Mouse (Mus musculus): ENCODE measurements at regions not wholly inside any gene's neighbourhood (a gene's known extent, or its start where the extent isn't known, plus 50 kb on each side); places are given as distances from the start of the nearest gene placed in this dataset.
A peak's percentile ranks its signal among the peaks of the same experiment; 100 is the strongest.

DNA sequence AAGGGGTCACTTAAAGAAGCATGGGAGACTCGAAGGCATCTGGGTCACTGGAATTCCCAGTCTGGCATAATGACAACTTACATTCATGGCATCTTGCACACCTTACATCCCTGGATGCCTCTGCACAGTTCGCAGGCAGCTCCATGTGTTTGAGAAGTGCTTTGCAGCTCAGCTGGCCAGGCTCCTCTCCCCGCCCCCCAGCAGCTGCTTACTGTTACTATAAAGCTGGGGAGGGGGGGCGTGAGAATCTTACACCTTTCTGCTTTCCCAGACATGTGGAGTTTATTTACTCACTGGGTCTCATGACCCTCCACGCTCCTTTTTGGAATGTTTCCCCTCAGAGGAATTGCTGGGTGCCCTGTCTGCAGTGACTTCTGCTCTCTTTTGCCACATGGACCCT, 299.4 kb downstream of the Gadd45g start:
- DNase-seq (ENCODE audit: low read depth, low spot score), result no peak

- DNase-seq (ENCODE audit: low read depth, low spot score), result no peak
Measured at GRCm38 (mm10) chr13:52150281-52150680, 303.8 kb downstream of the Gadd45g start.

DNA sequence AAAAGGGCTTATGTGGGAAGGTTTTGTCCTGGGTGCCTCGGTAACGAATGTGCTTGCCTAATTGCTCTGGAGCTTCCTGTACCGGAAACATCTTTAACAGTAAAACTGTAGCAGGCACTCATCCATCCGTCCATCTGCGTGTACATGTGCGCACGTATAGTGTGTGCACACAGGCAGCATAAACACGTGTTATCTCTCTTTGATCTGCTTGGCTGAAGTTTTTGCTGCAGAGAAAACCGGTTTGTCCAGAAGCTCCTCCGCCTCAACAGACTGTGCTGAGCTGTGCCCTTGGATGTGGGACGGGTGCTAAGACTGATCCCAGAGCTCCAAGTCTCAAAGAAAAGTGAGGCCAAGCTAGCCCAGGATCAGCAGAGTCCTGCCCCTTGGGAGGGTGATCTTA, 305.3 kb downstream of the Gadd45g start:
- DNase-seq (ENCODE audit: low read depth, low spot score), result peak; percentile 14

- no peak for DNase-seq (ENCODE audit: low read depth, low spot score)
Measured at GRCm38 (mm10) chr13:52152221-52152620, 305.7 kb downstream of the Gadd45g start.

DNA sequence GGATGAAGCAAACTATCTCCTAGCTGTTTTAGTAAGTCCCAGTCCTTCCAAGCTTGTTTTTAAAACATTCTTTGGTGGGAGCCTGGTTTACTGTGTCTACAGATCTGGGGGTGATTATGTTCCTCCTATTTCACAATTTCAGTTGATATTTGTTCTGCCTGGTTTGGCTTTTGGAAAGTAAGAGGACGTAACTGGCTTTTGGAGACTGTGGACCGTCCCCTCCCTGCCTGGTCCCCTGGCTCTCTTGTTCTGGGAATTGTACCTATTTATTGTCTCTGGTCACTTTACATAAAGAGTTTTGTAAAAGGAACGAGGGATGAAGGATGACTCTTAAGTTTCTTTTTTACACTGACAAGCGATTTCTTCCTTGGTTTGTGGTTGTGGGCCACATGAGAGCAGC, 306.6 kb downstream of the Gadd45g start:
- DNase-seq (ENCODE audit: low read depth, low spot score), result no peak

DNA sequence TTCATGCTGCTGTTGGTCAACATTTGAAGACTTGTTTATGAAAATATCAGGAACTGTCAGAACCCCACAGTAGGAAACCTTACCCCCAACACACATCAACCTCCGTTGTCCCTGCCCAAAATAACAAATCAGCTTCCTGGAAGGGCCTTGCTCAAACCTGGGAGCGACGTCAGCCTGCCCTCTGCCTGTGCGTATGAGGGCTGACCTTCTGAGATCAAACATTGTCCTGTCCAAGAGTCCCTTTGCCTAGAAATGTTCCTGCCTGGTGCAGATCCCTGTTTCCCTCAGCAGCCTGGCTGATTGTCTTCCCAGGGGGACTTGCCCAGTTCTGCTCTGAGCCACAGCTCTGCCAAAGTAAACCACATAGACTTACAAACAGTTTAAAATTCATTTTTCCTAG, 307.1 kb downstream of the Gadd45g start:
- peak; percentile 15 for DNase-seq (ENCODE audit: low read depth, low spot score)

- peak; percentile 80 for DNase-seq (ENCODE audit: low read depth, low spot score)
Measured at GRCm38 (mm10) chr13:52154111-52154843, 307.8 kb downstream of the Gadd45g start.

DNA sequence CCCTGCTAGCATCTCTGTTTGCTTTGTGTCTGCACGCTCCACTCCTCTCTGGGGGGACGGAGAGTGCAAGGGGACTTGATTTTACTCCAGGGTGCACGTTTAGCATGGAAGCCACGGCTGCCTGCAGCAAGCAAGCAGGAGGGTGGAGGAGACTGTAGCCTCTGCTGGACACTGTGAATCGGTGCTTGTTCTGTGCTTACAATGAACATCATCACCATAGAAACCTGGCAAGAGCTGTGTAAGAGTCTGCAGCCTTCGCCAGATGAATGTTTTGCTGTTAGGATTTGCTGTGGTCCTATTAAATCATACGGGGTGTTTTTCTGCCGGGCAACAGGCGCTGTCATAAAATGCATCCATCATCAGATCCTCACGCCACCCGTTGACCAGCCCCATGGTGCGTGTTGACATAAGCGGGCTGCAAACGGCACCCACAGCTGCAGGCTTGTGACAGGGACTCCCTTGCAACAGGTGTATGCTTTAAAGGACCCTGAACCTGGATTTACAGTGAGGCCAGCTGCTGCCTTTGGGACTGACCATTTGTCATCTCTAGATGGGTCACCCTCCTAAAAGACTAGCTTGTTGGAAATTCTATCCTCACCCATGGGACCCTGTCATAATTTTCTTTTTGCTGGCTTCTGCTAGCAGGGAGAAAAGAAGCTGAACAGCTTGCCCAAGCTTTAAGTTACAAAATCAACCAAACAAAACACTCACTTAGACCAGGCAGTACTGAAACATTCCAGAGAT, 308.5 kb downstream of the Gadd45g start:
- DNase-seq (ENCODE audit: low read depth, low spot score), result peak; percentile 87

- DNase-seq (ENCODE audit: low read depth, low spot score), result peak; percentile 11
Measured at GRCm38 (mm10) chr13:52155588-52156086, 309.2 kb downstream of the Gadd45g start.

DNA sequence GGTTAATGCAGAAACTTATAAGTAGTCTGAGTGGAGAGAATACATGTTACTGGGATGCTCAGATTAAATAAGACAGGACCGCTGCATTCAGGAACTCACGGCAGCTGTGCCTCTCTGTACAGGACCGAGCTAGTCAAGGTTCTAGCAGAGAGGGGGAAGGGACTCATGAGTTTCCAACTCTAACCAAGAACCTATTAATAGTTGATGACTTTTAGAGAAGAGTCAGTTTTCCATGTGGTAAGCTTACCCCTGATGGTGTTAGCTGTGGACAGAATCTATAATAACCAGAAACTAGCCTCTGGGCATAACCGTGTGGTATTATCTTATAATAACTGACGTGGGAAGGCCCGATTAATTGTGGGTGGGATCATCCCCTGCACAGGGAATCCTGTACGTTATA, 316.2 kb downstream of the Gadd45g start:
- DNase-seq (ENCODE audit: low read depth, low spot score), result no peak

DNA sequence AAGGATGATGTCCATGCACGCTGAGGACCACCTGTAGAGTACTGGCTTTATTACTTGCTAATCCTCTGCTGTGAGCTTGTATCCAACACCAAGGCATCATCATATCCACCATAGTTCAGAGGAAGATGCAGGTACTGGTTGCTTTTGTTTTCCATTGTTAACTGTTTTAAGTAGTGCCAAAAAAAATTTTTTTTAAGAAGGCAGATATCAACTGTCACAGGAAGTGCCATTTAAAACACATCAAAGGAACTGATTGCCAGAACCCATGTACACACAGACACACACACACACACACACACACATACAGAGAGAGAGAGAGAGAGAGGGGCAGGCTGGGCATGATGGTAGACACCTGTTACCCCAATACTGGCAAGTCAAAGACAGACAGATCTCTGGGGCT, 319.1 kb downstream of the Gadd45g start:
- no peak for DNase-seq (ENCODE audit: low read depth, low spot score)

DNA sequence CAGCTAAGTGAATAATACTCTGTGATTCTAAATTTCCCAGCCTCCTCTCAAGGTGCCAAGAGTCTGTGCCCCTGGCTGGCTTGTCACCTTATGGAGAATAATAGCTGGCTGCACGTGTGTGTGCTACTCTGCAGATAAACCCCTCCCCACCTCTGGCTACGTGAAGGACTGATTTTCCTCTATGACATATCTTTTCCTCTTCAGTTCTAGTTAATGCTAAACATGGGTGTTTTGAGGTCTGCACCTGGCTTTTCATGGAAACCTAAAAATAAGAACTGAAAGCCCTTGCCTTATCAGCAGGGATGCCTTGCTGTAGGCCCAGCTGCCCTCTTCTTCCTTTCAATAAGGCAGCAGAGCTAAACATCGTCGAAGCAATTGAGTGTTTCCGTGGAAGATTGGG, 321.5 kb downstream of the Gadd45g start:
- DNase-seq (ENCODE audit: low read depth, low spot score), result no peak

- no peak for DNase-seq (ENCODE audit: low read depth, low spot score)
Measured at GRCm38 (mm10) chr13:52172706-52173346, 326.3 kb downstream of the Gadd45g start.

- DNase-seq (ENCODE audit: low read depth, low spot score), result no peak
Measured at GRCm38 (mm10) chr13:52175665-52176064, 329.2 kb downstream of the Gadd45g start.

- DNase-seq (ENCODE audit: low read depth, low spot score), result no peak
Measured at GRCm38 (mm10) chr13:52179977-52180376, 333.5 kb downstream of the Gadd45g start.

DNA sequence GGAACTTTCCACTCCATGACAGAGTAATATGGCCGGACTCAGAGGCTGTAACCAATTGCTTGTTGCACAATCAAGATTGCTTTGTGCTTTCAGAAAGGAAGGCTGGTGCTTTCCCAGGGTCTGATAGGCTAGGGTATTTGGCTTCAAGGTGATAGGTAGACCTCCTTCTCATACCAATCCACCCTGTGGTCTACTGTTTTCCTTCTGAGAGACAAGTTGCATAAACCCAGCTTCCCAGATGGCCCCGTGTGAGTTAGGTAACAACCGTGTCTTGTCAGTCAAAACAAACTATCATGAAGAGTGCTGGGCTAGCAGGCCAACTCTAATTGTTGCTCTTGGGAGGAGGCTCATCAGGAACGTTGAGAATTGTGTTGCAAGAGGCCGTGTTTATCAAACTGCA, 337.2 kb downstream of the Gadd45g start:
- DNase-seq (ENCODE audit: low read depth, low spot score), result no peak

GRCm38 (mm10) chr13:52185574-52185973, 339.1 kb downstream of the Gadd45g start:
- no peak for DNase-seq (ENCODE audit: low read depth, low spot score)

DNA sequence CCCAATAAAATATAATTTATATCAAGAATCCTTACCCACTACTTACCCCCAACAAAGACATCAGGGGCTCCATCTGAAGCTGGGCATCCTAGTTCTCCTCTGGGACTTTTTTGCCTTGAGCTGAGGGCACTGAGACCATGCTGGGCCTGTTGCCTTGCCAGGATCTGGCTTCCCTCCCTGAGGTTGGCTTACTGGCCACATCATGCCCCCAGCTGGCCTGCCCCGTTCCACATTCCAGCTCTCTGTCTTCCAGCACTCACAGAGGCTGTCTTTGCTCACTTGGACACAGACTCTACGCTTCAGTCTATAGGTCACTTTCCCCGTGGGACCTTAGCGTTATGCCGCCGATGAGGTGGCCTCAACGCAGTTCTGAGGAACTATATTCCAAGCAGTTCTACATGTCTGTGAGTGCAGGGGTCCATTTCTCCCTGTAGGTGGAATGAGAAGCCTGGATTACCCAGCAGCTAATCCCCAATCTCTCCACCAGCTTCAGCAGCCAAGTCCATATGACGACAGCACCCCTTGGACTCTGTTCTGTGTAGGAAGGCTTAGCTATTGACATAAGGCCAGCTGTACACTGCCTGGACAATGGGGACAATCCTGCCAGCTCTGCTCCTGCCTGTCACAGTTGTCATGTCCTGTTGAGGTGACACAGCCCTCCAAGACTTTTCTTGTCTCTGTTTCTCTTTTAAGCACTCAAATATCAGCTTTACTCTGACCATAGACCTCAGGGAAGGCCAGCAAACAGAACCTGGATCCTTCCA, 341.5 kb downstream of the Gadd45g start:
- no peak for DNase-seq (ENCODE audit: low read depth, low spot score)

DNA sequence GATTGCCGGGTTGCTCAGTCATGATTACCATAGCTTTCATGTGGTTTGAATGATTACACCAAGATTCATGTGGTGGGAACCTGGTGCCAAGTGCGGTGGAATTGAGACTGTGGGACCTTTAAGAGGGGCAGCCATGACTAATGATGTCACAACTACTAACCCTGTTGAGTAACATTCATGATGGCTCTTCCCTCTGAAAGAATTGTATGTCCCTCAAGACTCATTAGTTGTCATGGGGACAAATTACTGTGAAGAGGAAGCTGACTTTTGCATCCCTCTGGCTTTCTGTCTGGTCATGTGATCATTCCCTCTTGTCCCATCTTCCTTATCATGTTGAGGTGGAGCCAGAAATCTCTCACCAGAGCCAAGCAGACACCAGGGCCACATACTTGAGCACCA, 342.1 kb downstream of the Gadd45g start:
- no peak for DNase-seq (ENCODE audit: low read depth, low spot score)

DNA sequence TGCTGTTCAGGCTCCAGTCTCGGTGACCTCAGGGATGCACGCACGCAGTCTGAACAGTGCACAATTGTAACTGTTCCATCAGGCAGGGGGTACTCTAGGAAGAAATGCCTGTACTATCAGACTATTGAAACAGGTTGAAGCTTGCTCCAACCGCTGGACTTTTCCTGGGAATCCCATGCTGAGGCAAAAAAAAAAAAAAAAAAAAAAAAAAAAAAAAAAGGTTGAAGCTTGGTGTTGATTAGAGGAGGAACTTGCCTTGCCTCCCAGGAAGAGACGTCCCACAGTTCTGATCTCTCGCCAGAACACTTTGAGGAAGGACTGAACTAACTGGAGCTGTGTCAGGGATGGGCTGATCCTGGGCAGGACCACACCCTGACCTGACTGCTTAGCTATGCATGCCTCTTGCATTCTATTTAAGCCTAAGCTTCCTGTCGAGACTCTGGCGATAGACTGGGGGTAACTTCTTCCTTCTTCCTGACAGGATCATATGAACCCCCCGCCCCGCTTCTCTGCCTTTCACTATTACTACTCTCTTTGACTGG, 341.6 kb downstream of the Diras2 start:
- no peak for DNase-seq (ENCODE audit: low read depth, low spot score)

GRCm38 (mm10) chr13:52190256-52190655, 340.8 kb downstream of the Diras2 start:
- DNase-seq (ENCODE audit: low read depth, low spot score), result no peak

Measured in brain, adult 2 months (tissue).